Mouse (Mus musculus) spleen, adult 2 months (tissue): ENCODE data around the gene Cdc42. TPM values are rescaled to one million over a fixed set of nuclear protein-coding genes. Genes with fewer than 3 reads are reported as not detected.

Experiments
- DNase-seq, 2 experiments: peaks; one replicate each; pipeline versions ENCODE4 v3.0.0 to v3.0.0-alpha.2; 2012 to 2021; ENCODE audit warnings: low spot score in 2 of 2, low read depth in 1 of 2
- H3K27ac ChIP-seq: fragments of 200-500 bp; 2 replicates; pipeline ENCODE4 v1.5.1; 2012; ENCODE audit warnings: low read length, inconsistent platforms; ENCODE audit not compliant: insufficient read depth
- H3K27me3 ChIP-seq: fragments of 200-500 bp; 2 replicates; pipeline ENCODE4 v1.6.1; 2012; ENCODE audit warnings: mild to moderate bottlenecking, moderate library complexity, low read length, inconsistent platforms; ENCODE audit not compliant: control insufficient read depth, insufficient read depth
- H3K36me3 ChIP-seq: fragments of 200-500 bp; 2 replicates; pipeline ENCODE4 v1.6.1; 2012; ENCODE audit warnings: mild to moderate bottlenecking, low read length, inconsistent platforms; ENCODE audit not compliant: control insufficient read depth, insufficient read depth
- H3K4me1 ChIP-seq: fragments of 200-500 bp; 2 replicates; pipeline ENCODE4 v1.6.1; 2011; ENCODE audit warnings: inconsistent platforms; ENCODE audit not compliant: control insufficient read depth, insufficient read depth, insufficient read length
- H3K4me3 ChIP-seq: fragments of 200-500 bp; 2 replicates; pipeline ENCODE4 v1.5.1; 2011; ENCODE audit warnings: mild to moderate bottlenecking, inconsistent platforms; ENCODE audit not compliant: insufficient read depth, insufficient read length; ENCODE audit errors: extremely low read depth
- CTCF ChIP-seq: fragments of 200-500 bp; IDR thresholded peaks from 2 replicates; pipeline ENCODE4 v1.5.1; 2011; ENCODE audit warnings: mild to moderate bottlenecking, inconsistent platforms; ENCODE audit not compliant: insufficient read depth, insufficient read length, insufficient replicate concordance; ENCODE audit errors: extremely low read depth
- POLR2A ChIP-seq: fragments of 200-500 bp; IDR thresholded peaks from 2 replicates; pipeline ENCODE4 v1.6.1; 2011; ENCODE audit warnings: low read depth, low read length, inconsistent platforms
- WGBS: fragments of 180-500 bp; shearing (Covaris S2); methylation state at CpG from one replicate; pipeline ENCODE4 v1.1.7; 2018; 5-methylcytosine and 5-hydroxymethylcytosine counted together
- polyA plus RNA-seq: library from polyadenylated mRNA; depleted of rRNA; stranded (reverse); fragments of >200 nt; gene quantifications from 2 replicates; pipeline ENCODE4 v1.2.3, GENCODE M21; 2012

Gene Cdc42
- polyA plus RNA-seq, 1 experiment: 55.5 TPM

DNA sequence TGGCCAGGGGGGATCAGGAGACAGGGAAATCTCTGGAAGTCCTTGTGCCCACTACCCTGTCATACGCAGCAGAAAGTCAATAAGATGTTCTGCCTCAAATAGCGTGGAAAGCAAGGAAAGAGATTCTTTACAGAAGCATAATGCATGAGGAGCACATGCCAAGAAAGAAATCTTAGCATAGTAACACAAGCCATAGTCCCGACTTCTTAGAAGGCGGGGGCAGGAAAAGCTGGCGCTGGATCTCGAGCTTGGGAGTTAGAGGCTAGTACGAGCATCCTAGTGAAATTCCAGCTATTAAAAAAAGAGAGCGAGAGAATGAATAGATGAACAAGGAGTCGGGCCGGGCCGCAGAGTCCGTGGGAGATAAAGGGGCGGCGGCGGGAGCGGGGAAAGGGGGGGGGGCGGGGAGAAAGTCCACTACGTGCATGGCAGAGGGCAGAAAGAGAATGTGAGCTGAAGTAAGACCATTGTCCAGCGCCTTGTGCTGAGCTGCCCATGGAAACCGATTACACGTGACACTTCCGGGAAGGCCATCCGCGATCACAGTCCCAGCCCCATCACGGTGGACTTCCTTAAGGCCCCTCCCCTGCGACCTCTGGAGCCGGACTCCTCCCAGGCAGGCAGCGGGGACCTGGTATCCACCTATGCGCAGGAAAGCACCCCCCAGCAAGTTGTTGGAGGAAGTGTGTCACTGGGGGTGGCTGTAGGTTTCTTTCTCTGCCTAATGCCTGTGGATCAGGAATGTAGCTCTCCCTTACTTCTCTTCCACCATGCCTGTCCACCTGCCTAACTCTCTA is 12.6 kb upstream of the Cdc42 start:
- Histone ChIP-seq H3K27me3 (no peaks in the 10 kb centered on the region), H3K27ac (peak overlapping the region; percentile 71), H3K4me3 (peak overlapping the region; percentile 16; the same call in 1 of the 2 replicates), H3K36me3 (no peaks in the 10 kb centered on the region), H3K4me1 (peaks cover 39% of the 10 kb centered on the region; the same call in 1 of the 2 replicates)
- no peak for TF ChIP-seq POLR2A
- no peak for TF ChIP-seq CTCF
- peak in 1 of 2 experiments; percentile 44 for DNase-seq
- 42% methylated on average over 29 of the region's 29 CpGs for WGBS

DNA sequence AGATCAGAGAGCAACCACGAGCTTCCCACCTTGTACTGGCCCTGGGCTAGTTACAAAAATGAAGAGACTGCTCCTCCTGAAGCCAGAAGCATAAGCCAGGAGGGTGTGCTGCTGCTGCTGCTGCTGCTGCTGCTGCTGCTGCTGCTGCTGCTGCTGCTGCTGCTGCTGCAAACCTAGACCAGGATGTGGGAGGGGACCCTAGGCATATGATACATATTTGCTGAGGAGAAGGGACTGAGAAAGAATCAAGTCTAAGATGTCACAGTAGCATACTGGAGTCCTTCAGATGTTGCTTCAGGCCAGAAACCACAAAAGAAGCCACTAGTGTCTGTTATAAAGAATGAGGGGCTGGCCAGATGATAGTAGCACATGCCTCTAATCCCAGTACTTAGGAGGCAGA is 10.7 kb upstream of the Cdc42 start:
- Histone ChIP-seq H3K4me3 (peak overlapping the region; percentile 22; the same call in 1 of the 2 replicates), H3K36me3 (no peaks in the 10 kb centered on the region), H3K27me3 (no peaks in the 10 kb centered on the region), H3K4me1 (peaks cover 38% of the 10 kb centered on the region; the same call in 1 of the 2 replicates), H3K27ac (peak overlapping the region; percentile 88)
- WGBS: 0% methylated on average over 1 of the region's 1 CpGs
- TF ChIP-seq POLR2A: no peak
- TF ChIP-seq CTCF: no peak
- DNase-seq: no peak

DNA sequence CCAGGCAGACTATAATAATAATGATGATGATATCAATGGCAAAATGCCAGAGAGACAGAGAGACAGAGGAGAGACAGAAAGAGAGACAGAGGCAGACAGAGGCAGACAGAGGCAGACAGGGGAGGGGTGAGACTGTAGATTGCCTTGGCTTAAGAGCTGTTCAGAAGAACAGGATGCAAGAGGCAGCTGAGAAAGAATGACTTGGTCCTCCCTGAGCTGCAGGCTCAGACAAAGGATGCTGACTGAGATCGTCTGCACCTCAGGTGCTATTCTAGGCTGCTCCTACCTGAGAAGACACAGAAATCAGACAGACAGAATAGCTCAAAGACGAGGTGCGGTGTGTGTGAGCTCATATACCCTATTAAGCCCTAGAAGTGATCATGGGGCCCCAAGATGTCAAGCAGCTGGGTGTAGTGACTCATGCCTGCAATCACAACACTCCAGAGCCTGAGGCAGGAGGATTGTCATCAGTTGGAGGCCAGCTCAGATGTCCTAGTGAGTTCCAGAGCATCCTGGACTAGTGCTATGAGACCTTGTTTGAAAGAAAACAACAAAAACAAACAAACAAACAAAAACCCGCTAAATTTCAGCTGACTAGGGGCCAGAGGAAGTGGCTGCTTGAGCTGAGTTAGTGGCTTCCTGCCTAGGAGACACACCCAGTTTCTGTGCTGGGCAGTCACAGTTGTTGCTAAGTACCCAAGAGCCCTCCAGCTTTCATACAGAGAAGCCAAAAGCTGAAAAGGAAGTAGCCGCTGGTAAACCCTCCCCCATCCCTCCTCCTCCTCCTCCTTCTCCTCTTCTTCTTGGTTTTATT is 10.0 kb upstream of the Cdc42 start:
- peak overlapping the region; percentile 97 for H3K27ac ChIP-seq

DNA sequence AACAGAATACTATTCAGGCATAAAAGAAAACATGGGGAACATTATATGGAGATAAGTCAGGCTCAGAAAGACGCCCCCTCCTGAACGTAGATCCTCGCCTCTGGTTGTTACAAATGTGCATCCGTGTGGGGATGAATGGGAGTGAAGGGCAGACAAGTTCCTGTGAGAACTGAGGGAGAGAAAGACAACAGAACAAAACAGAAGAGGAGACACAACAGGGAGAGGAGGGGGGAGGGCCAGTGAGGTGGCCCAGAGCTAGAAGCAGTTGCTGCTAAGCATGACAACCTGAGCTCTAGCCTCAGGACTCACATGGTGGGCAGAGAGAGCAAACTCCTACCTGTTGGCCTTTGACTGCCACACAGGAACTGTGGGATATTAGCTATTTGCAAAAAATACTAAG is 8.6 kb upstream of the Cdc42 start:
- no peaks in the 10 kb centered on the region for H3K36me3 ChIP-seq
- 80% methylated on average over 4 of the region's 4 CpGs for WGBS
- no peak overlapping the region for H3K4me3 ChIP-seq
- H3K27ac ChIP-seq: peak overlapping the region; percentile 69
- H3K4me1 ChIP-seq: peaks cover 38% of the 10 kb centered on the region; the same call in 1 of the 2 replicates
- no peak for DNase-seq
- TF ChIP-seq CTCF (no peak), POLR2A (no peak)
- no peaks in the 10 kb centered on the region for H3K27me3 ChIP-seq

More for the DNA sequence above, 10.0 kb upstream of the Cdc42 start:
- DNase-seq: peak; percentile 74 to 77
- 2% methylated on average over 5 of the region's 5 CpGs for WGBS
- H3K4me3 ChIP-seq: peak overlapping the region; percentile 22; the same call in 1 of the 2 replicates
- peaks cover 38% of the 10 kb centered on the region; the same call in 1 of the 2 replicates for H3K4me1 ChIP-seq
- no peak; the same call in 1 of the 2 replicates for TF ChIP-seq POLR2A
- TF ChIP-seq CTCF: no peak
- no peaks in the 10 kb centered on the region for H3K36me3 ChIP-seq
- no peaks in the 10 kb centered on the region for H3K27me3 ChIP-seq

DNA sequence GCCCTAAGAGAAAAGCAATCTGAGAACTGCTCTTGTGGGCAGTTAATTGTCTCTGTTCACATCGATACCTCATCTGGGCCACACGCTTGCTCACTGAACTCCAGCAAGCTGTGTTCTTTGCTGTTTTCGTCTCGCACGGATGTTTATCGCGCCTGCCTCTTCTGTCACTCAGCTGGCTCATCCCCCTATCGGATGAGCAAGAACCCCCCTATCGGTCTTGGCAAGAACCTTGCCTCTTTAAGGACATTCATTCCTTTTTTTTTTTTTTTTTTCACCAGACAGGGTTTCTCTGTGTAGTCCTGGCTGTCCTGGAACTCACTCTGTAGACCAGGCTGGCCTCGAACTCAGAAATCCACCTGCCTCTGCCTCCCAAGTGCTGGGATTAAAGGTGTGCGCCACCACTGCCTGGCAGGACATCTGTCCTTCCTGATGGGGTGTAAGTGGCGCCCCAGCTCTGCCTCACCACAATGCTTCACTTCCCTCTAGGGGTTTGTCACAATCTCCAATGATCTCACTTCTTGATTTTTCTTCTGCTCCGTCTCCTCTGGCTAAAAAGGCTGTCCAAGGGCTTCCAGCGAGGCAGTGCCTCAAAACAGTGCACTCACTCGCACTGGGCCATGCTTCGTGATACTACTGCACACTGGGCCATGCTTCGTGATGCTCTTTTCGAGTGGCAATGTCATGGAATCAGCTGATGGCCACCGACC is 8.0 kb upstream of the Cdc42 start:
- no peaks in the 10 kb centered on the region for H3K36me3 ChIP-seq
- WGBS: 43% methylated on average over 19 of the region's 19 CpGs
- no peak for TF ChIP-seq CTCF
- TF ChIP-seq POLR2A: no peak
- no peak overlapping the region for H3K4me3 ChIP-seq
- peaks cover 35% of the 10 kb centered on the region; the same call in 1 of the 2 replicates for H3K4me1 ChIP-seq
- DNase-seq: peak; percentile 64 to 71
- H3K27me3 ChIP-seq: no peaks in the 10 kb centered on the region
- peak overlapping the region; percentile 69 for H3K27ac ChIP-seq

DNA sequence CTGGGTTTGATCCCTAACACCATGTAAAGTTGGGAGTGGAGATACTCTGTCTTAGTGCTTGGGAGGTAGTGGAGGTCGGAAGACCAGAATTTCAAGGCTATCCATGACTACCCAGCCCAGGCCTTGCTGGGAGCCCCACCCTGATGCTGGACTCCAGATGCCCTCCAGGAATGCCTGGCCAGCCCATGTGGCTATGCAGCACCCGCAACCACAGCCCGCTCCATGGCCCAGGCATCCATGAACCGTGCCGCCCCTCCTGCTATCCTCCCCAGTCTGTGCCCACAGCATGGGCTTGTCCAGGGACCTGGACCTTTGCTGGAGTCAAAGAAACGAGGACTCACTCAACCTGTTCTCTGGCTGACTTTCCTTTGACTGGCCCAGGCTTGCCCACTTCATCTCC is 7.3 kb upstream of the Cdc42 start:
- Histone ChIP-seq H3K27me3 (no peaks in the 10 kb centered on the region), H3K27ac (peak overlapping the region; percentile 69), H3K4me1 (peaks cover 29% of the 10 kb centered on the region; the same call in 1 of the 2 replicates), H3K36me3 (no peaks in the 10 kb centered on the region), H3K4me3 (no peak overlapping the region)
- 93% methylated on average over 6 of the region's 6 CpGs for WGBS
- no peak for DNase-seq
- TF ChIP-seq CTCF (no peak), POLR2A (no peak)
